Mouse (Mus musculus) brown adipose tissue, adult 24 weeks (tissue): ENCODE measurements at regions not wholly inside any gene's neighbourhood (a gene's known extent, or its start where the extent isn't known, plus 50 kb on each side); places are given as distances from the start of the nearest gene placed in this dataset.

ENCODE experiments used
- H3K27ac ChIP-seq: fragments of 200-500 bp; replicated peaks from 2 replicates; pipeline ENCODE4 v1.5.1; 2012; ENCODE audit warnings: low read depth, mild to moderate bottlenecking, low read length
- H3K4me1 ChIP-seq: fragments of 200-500 bp; 2 replicates; pipeline ENCODE4 v1.6.1; 2012; ENCODE audit warnings: low read length, mixed read lengths; ENCODE audit not compliant: control insufficient read depth, insufficient read depth, insufficient read length
- H3K4me3 ChIP-seq: fragments of 200-500 bp; 2 replicates; pipeline ENCODE4 v1.5.1; 2012; ENCODE audit warnings: low read depth, mild to moderate bottlenecking, low read length, moderate library complexity; ENCODE audit not compliant: insufficient read depth

GRCm38 (mm10) chr13:107752745-107753144 is 291.5 kb upstream of the Smim15 start:
- no peak overlapping the region for H3K4me3 ChIP-seq
- no peak overlapping the region for H3K27ac ChIP-seq
- H3K4me1 ChIP-seq: no peaks in the 10 kb centered on the region

DNA sequence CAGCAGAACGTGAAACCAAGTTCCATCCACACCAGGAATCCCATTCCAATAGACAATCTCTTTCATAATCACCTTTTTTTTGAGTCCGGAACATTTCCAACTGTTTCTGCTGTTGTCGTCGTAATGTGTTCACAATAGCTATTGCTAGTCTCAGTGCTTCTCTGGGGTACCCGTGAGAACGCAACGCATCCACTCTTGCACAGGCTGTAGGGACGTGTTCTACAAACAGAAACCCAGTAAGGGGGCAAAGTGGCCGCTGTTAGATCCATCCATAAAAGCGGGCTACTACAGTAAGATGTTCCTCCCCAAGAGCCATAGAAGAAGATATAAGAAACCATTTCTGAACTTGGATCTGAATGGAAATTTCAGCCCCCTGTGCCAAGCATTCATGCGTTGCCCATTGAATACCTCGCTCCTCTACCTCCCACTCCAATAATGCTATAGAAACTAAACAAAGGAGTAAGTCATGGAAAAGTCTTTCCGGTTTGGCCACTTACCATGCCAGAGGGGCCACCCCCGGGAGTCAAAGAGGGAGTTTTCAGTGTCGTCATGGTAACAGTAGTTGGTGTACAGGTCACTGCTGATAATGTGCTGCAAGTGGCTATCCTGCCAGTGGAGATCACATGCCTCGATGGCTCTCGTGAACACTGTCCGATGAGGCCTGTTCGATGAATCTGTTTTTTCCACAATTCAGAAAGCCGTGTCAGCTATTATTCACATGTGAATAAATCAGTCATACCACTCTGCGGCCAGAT is 300.6 kb upstream of the Smim15 start:
- Histone ChIP-seq H3K4me3 (no peak overlapping the region), H3K4me1 (no peaks in the 10 kb centered on the region), H3K27ac (no peak overlapping the region)

GRCm38 (mm10) chr13:107736581-107736980 is 307.7 kb upstream of the Smim15 start:
- Histone ChIP-seq H3K4me3 (no peak overlapping the region), H3K27ac (no peak overlapping the region), H3K4me1 (no peaks in the 10 kb centered on the region)

DNA sequence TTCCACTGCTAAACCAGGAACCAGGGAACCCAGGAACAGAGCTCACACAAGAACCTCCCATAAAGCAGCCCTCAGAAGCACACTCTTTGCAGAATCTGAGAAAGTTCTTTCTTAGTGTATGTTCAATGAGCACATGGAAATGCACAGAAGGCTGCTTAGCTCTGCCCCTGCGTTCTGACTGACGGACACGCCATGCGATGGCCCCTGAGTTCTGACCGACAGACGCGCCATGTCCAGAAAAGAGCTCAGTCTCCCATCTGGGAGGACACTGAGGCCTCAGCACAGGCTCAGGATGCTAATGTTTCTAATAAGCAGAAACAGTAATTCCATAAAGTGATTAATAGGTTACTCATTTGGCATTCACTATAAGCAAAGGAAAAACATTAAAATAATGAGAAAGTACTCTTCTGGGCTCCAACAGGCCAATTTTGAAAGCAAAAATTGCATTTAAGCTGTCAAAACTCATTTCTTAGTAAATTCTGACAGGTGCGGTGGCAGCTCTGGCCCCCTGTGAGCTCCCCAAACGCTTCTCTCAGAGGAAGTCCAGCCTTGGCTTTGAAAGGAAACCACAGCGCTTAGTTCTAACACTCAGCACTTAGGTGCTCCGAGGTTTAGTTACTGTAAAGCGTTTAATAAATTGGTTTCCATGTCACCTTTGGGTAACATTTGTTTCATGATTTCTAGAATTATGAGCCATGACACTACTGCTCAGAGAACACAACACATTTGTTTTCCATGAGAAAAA is 309.9 kb upstream of the Smim15 start:
- H3K4me3 ChIP-seq: no peak overlapping the region

DNA sequence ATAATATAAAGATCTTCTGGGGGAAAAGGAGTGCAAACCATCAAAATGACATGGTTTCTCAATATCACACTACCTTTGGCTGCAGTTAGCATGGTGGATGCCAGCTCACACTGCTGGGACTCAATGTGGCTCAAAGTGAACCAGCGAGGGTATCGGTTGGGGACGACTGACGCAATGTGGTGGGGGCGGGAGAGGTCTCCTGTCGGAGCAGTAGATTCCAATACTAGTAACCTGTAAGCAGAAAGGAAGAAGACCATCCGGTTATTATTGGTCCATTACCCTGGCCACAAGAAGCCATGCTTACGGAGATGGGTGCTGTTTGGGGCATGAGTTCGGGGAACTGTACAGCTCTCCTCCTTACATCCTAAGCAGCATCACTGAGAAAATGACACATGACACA is 313.3 kb upstream of the Smim15 start:
- H3K4me3 ChIP-seq: no peak overlapping the region
- H3K4me1 ChIP-seq: no peaks in the 10 kb centered on the region
- H3K27ac ChIP-seq: no peak overlapping the region

More for the DNA sequence above, 309.9 kb upstream of the Smim15 start:
- Histone ChIP-seq H3K4me1 (no peaks in the 10 kb centered on the region), H3K27ac (no peak overlapping the region)

- H3K4me3 ChIP-seq: no peak overlapping the region
- H3K27ac ChIP-seq: no peak overlapping the region
- H3K4me1 ChIP-seq: no peaks in the 10 kb centered on the region
These were observed 317.8 kb upstream of the Smim15 start for GRCm38 (mm10) chr13:107726491-107726890.

- no peaks in the 10 kb centered on the region for H3K4me1 ChIP-seq
- no peak overlapping the region for H3K4me3 ChIP-seq
- H3K27ac ChIP-seq: no peak overlapping the region
These were observed 322.3 kb upstream of the Smim15 start for GRCm38 (mm10) chr13:107721901-107722300.

GRCm38 (mm10) chr13:107720874-107721574 is 323.2 kb upstream of the Smim15 start:
- H3K4me3 ChIP-seq: no peak overlapping the region
- H3K27ac ChIP-seq: no peak overlapping the region
- no peaks in the 10 kb centered on the region for H3K4me1 ChIP-seq

GRCm38 (mm10) chr13:107718973-107719620 is 325.1 kb upstream of the Smim15 start:
- Histone ChIP-seq H3K4me3 (no peak overlapping the region), H3K27ac (no peak overlapping the region), H3K4me1 (no peaks in the 10 kb centered on the region)

DNA sequence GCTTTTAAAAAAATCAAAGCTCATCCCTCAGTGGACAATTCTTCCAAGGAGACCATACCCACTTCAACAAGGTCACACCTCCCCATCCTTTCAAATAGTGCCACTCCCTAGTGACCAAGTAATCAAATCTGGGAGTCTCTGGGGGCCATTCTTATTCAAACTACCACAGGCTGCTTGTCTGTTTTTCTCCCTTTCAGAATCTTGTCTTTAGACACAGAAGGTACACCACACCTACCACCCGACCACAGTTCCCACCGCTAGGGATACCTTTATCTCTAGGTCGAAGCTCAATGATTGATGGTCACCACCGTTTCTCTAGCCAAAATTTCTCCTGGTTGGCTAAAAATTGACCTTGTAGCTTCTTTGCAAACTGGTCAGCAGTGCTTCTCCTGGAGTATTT is 328.6 kb upstream of the Smim15 start:
- H3K27ac ChIP-seq: no peak overlapping the region
- H3K4me1 ChIP-seq: no peaks in the 10 kb centered on the region
- H3K4me3 ChIP-seq: no peak overlapping the region

DNA sequence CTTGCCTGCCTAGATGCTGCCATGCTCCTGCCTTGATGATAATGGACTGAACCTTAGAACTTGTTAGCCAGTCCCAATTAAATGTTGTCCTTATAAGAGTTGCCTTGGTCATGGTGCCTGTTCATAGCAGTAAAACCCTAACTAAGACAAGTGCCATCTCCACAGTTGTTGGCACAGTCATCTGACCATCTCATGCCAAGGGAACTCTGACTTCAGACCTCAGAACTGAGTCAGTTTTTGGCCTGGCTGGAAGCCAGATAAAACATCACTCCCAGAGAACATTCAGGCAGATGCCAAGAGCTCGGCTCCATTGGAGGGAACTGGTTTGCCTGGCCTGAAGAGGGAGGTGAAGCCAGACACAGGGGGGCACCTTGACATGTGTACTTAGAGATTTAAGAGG is 330.2 kb upstream of the Smim15 start:
- Histone ChIP-seq H3K27ac (no peak overlapping the region), H3K4me3 (no peak overlapping the region), H3K4me1 (no peaks in the 10 kb centered on the region)

- H3K4me3 ChIP-seq: no peak overlapping the region
- H3K27ac ChIP-seq: no peak overlapping the region
- no peaks in the 10 kb centered on the region for H3K4me1 ChIP-seq
These were observed 332.8 kb upstream of the Smim15 start for GRCm38 (mm10) chr13:107711341-107711994.

DNA sequence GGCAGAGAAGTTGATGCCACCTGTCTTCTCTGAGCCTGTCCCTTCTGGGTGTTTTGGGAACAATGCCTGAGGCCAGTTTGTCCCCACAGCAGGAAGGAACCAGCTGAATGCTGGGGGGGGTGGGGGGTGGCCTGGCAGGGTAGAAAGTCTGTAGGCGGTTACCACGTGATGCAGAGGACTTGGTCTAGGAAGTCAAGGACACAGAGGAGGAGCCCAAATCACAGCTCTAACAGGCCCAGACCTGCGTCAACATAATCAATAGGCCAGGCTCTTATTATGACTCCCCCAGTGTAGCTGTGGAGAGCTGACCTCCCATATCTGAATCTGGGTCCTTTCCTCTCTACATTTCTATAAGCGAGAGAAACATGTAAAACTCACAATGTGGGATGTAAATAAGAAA is 333.9 kb upstream of the Smim15 start:
- H3K4me1 ChIP-seq: no peaks in the 10 kb centered on the region
- no peak overlapping the region for H3K4me3 ChIP-seq
- H3K27ac ChIP-seq: no peak overlapping the region

- Histone ChIP-seq H3K27ac (no peak overlapping the region), H3K4me1 (no peaks in the 10 kb centered on the region), H3K4me3 (no peak overlapping the region)
These were observed 334.4 kb upstream of the Smim15 start for GRCm38 (mm10) chr13:107709828-107710227.

DNA sequence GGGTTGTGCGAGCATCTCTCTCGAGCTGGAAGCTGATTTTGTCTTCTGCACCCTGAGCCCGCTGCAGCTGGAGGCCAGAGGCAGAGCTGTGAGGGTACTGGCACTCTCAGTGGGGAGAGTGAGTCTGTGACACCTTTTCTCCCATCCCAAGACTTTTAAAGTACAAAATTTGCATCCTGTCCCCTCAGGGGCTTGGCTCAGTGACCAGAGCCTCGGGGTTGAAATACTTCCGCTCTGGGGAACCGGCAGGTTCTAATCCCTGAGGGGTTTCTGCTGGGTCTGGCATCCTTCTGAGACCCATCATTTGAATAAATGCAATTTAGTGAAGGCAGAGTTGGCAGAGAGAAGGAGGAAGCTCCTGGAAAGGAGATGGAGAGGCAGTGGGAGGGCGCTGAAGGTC is 340.5 kb upstream of the Smim15 start:
- Histone ChIP-seq H3K4me1 (peaks cover 5% of the 10 kb centered on the region; the same call in 1 of the 2 replicates), H3K27ac (no peak overlapping the region), H3K4me3 (no peak overlapping the region)
